Mouse (Mus musculus) brain, adult 2 months (tissue): Measurements from ENCODE around the gene Scly.

Experiments used
- DNase-seq: peaks from one replicate; pipeline ENCODE4 v3.0.0; 2011; ENCODE audit warnings: low read depth, low spot score

Gene Scly

DNA sequence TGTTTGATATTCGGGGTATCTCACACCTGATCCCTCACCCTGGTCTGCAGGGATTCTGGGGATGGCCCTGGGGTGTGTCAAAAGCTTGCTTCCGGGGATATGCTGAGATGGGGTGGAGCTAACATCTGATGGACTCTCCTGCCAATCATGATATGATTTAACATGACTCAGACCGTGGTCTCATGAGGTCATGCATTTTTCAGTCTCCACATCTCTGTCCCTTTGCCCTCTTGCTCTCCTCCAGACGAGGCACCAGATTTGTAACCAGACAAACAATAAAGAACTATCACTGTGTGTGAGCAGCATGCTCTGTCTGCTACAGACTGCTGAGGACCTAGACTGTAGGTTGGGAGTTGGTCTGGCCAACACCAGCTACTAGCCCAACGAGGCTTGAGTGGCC, 64.0 kb downstream of the Scly start:
- no peak for DNase-seq

DNA sequence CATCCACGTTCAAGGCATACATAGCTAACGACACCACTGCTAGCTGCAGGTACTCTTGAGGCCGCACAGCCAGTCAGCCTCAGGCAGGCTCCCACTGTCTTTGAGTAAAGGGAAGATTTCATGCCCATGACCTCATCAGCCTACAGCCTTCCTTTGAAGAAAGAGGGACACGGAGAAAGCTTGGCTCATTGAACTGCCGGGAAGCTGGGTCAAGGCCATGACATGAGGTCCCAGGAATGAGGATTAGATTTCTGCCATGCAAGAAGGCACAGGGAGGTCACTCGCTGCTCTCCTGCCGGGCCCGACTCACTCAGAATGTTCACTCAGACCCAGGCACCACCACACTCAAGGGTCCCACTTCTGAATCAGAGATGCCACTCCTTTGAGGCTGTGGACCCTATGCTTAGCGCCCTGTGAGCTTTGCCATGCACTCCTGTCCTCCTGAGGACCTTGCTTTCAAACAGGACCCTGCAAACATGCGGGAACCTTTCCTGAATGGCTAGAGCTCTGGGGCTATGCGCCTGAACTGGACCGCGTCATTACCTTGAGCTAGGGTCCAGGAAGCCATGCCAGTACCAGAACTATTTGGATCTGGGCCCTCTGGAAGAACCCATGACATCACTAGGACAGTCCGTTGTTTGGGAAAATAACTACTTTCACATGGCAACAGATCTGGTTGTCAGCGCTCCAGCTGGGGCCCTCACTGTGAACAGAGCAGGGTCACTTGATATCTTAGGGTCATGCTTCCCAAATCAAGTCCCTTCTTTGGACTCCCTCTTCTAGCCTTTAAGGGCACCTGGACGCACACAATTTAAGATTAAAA, 66.9 kb downstream of the Scly start:
- DNase-seq: no peak

DNA sequence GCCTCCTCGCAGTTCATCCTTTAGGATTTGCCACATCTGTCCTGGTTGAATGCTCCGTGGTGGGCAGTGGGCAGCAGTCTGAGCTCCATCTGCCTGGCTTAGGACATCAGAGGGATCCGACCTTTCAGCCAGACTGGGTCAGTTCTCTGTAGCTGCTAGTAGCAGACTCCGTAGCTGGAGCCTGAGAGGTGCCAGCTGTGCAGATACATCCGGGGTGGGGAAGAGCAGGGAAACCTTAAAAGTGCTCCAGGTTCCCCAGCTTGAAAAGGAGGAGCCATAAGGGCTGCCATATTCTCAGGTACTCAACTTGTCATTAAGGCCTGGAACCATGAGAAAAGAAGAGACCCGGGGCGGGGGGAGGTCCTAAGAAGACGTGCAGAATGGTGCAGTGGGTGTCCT, 67.7 kb downstream of the Scly start:
- no peak for DNase-seq

DNA sequence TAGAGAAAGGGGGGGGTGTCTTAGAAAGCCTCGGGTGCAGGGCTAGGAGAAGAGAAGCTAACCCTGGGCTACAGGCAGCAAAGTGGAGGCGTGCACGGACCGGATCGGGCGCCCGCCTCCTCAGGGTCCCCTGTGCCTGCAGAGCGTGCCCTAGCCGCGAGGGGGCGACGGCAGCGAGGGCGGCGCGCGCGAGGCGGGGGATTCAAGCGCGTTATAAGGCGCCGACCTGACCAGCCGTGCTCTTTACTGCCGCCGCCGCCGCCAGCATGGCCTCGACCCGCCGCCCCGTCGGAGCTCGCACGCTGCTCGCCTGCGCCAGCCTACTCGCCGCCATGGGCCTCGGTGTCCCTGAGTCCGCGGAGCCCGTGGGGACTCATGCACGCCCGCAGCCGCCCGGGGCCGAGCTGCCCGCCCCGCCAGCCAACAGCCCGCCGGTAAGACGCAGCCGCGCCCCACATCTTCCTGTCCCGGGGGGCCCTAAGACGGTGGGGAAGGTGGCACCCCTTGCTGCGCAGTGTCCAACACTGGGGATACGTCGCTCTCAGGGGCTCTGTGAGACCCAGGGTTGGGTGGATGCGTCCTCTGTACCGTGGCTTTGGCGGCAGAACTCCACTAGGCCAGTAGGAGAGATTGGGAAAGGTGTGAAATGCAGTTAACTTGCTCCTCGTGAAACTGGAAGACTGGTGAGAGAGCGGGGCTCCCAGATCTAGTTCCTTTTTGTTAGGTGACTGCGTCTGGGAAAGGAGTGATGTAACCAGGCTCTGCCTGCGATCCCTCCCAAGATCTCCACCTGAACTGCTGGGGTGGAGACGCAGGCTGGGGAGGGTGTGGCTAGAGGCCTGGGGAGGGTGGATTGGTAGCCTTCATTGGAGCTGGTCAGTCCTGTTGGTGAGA, 68.3 kb downstream of the Scly start, which contains the start of gene Erfe:
TSS of gene Erfe (plus strand) at position 216 of the 894 bp plus-strand sequence.
- DNase-seq: peak; percentile 16

DNA sequence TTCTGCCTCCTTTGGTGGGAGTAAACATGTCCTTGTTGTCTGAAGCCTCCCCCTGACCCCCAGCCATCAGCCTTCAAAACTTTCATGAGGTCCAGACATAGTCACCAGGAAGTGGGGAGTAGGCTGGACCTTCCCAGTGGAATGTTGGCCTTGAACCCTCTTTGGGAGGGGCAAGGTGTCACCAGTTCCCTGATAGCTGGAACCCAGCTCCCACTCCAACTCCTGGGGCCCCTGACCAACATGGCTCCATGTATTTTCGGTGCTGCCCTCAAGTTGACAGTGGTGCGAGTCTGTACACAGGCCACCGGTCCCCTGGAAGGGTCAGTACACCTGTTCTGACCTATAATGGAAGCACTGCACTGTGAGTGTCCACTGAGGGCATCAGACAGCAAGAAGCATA, 69.2 kb downstream of the Scly start:
- no peak for DNase-seq

DNA sequence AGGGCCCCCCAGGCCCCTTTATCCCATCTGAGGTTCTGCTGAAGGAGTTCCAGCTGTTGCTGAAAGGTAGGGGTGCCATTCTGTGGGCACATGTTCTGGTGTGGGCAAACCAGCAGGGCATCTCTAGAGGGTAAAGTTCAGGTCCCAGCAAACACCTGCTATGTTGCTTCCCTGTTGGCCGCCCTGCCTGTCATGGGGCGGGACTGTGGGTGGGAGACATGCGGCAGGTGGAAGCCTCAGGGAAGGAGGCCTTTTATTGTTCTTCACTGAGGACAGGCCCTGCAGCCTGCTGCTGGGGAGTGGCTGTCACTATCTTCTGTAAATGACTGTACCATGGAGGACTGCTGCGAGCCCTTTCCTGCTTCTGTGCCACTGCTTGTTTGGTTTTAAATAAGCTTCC, 71.3 kb downstream of the Scly start:
- no peak for DNase-seq

DNA sequence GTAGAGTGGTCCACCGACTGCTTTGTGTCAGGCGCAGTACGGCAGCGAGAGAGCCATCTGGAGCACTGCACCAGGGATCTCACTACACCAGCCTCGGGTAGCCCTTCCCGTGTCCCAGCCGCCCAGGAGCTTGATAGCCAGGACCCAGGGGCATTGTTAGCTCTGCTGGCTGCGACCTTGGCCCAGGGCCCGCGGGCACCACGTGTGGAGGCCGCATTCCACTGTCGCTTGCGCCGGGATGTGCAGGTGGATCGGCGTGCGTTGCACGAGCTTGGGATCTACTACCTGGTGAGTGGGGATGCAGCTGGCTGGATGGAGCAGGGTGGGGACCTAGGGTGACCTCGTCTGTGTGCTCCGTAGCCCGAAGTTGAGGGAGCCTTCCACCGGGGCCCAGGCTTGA, 71.9 kb downstream of the Scly start:
- DNase-seq: no peak
